Mouse (Mus musculus): ENCODE data around the gene Duoxa2. TPM values are rescaled to one million over a fixed set of nuclear protein-coding genes. Genes with fewer than 3 reads are reported as not detected.
A peak's percentile ranks its signal among the peaks of the same experiment; 100 is the strongest.

Duoxa2 gene
- polyA plus RNA-seq, 1 experiment: not detected

DNA sequence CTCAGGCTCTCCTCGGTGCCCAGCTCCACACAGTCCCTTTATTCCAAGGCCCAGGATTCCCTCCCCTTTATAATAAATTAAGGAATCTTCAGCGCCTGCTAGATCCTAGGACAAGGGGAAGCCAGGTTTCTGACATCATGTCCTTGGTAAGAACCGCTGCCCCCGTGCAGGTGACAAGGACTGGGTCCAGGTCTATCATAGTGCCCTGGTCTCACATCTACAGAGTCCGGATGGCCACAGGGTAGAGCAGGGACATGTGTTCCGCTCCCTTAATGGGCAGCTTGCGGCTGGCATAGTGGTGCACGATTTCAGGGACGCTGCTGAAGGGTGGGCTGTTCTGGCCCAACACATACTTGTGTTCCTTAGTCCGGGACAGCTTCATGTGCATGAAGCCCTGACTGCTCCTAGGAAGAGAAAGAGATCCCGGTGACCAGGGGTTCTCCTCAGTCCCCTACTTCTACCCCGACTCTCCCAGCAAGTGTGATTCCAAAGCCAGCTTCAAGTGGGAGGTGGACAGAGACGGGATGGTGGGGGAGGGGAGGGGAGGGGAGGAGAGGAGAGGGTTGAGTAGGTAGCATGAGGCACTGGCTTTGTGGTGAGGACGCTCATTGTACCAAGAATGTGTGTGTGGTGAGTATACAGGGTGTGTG is 50.6 kb downstream of the Duoxa2 start:
- TF ChIP-seq GATA1 (IDR thresholded peaks at IDR 0.05; ENCODE audit: borderline replicate concordance, low read length): no peak
- TF ChIP-seq FLI1 (IDR thresholded peaks at IDR 0.05; ENCODE audit: low read length): no peak
- peaks cover 16% of the 10 kb centered on the region for H3K4me1 ChIP-seq

GRCm38 (mm10) chr2:122351156-122351930 is 52.6 kb downstream of the Duoxa2 start:
- Histone ChIP-seq H3K9me3 (no peaks in the 10 kb centered on the region), H3K4me3 (replicated peaks) (no peak overlapping the region), H3K27me3 (replicated peaks) (peaks cover 49% of the 10 kb centered on the region), H3K4me1 (peaks cover 26% of the 10 kb centered on the region), H3K36me3 (replicated peaks; ENCODE audit: low read length) (peaks cover 4% of the 10 kb centered on the region)
- TF ChIP-seq FLI1 (IDR thresholded peaks at IDR 0.05; ENCODE audit: low read length): no peak
- TF ChIP-seq GATA1 (IDR thresholded peaks at IDR 0.05; ENCODE audit: borderline replicate concordance, low read length): no peak

More for the DNA sequence above, 50.6 kb downstream of the Duoxa2 start:
- H3K27me3 ChIP-seq (replicated peaks): peaks cover 55% of the 10 kb centered on the region
- H3K4me3 ChIP-seq (replicated peaks): peak overlapping the region; percentile 94
- peaks cover 4% of the 10 kb centered on the region for H3K36me3 ChIP-seq (replicated peaks; ENCODE audit: low read length)
- H3K9me3 ChIP-seq: no peaks in the 10 kb centered on the region

GRCm38 (mm10) chr2:122351931-122352329 is 53.2 kb downstream of the Duoxa2 start:
- H3K27me3 ChIP-seq (replicated peaks): peaks cover 44% of the 10 kb centered on the region
- H3K4me3 ChIP-seq (replicated peaks): no peak overlapping the region
- H3K36me3 ChIP-seq (replicated peaks; ENCODE audit: low read length): peaks cover 9% of the 10 kb centered on the region
- H3K9me3 ChIP-seq: no peaks in the 10 kb centered on the region
- peaks cover 32% of the 10 kb centered on the region for H3K4me1 ChIP-seq
- no peak for TF ChIP-seq FLI1 (IDR thresholded peaks at IDR 0.05; ENCODE audit: low read length)
- no peak for TF ChIP-seq GATA1 (IDR thresholded peaks at IDR 0.05; ENCODE audit: borderline replicate concordance, low read length)

Other genes starting within 250 kb of the Duoxa2 start
- 0.51 TPM in 1 of 2 replicates, not detected in the other for gene Spg11, start 180.5 kb upstream of the Duoxa2 start, polyA plus RNA-seq (2012; ENCODE audit: insufficient read depth, low replicate concordance)
- 24.9 and 99.6 TPM in 2 replicates for gene B2m, start 151.2 kb upstream of the Duoxa2 start, polyA plus RNA-seq (2012; ENCODE audit: insufficient read depth, low replicate concordance)
- not detected in 2 replicates for gene Trim69, start 138.2 kb upstream of the Duoxa2 start, polyA plus RNA-seq (2012; ENCODE audit: insufficient read depth, low replicate concordance)
- not detected in 2 replicates for gene Patl2, start 112.7 kb upstream of the Duoxa2 start, polyA plus RNA-seq (2012; ENCODE audit: insufficient read depth, low replicate concordance)
- gene Terb2, start 112.6 kb upstream of the Duoxa2 start, polyA plus RNA-seq (2012; ENCODE audit: insufficient read depth, low replicate concordance): not detected in 2 replicates
- gene Sord, start 64.2 kb upstream of the Duoxa2 start, polyA plus RNA-seq (2012; ENCODE audit: insufficient read depth, low replicate concordance): 51.9 and 52.7 TPM in 2 replicates
- not detected in 2 replicates for gene Duox2, start 451 bp upstream of the Duoxa2 start, polyA plus RNA-seq (2012; ENCODE audit: insufficient read depth, low replicate concordance)
- not detected in 2 replicates for gene Duoxa1, start 14.8 kb downstream of the Duoxa2 start, polyA plus RNA-seq (2012; ENCODE audit: insufficient read depth, low replicate concordance)
- not detected in 2 replicates for gene Duox1, start 16.8 kb downstream of the Duoxa2 start, polyA plus RNA-seq (2012; ENCODE audit: insufficient read depth, low replicate concordance)
- 16.9 and 40.0 TPM in 2 replicates for gene Shf, start 70.3 kb downstream of the Duoxa2 start, polyA plus RNA-seq (2012; ENCODE audit: insufficient read depth, low replicate concordance)
- gene Slc28a2, start 127.6 kb downstream of the Duoxa2 start, polyA plus RNA-seq (2012; ENCODE audit: insufficient read depth, low replicate concordance): 0.03 TPM in 1 of 2 replicates, not detected in the other
- gene Gm14085, start 186.0 kb downstream of the Duoxa2 start, polyA plus RNA-seq (2012; ENCODE audit: insufficient read depth, low replicate concordance): not detected in 2 replicates

Data from megakaryocyte, embryonic 14.5 days (primary cell).